Mouse (Mus musculus) erythroblast, embryonic 14.5 days (primary cell): Measurements from ENCODE around the gene Pnp.

Experiments used
- GATA1 ChIP-seq: IDR thresholded peaks from 2 replicates; pipeline ENCODE4 v1.6.1; 2012; ENCODE audit warnings: low read length, inconsistent platforms, mixed read lengths
- TAL1 ChIP-seq: IDR thresholded peaks from 3 replicates; pipeline ENCODE4 v1.6.1; 2012; ENCODE audit warnings: low read length, inconsistent platforms, mixed read lengths

- TF ChIP-seq GATA1 (no peak), TAL1 (no peak)
Measured at GRCm38 (mm10) chr14:50904828-50905129, 26.1 kb upstream of the Pnp start.
